Mouse (Mus musculus) embryonic fibroblast, embryonic 13.5 days (primary cell): ENCODE results near the gene Shank2. TPM values are rescaled to one million over a fixed set of nuclear protein-coding genes. Genes with fewer than 3 reads are reported as not detected.

Experiments
- H3K27ac ChIP-seq: 2 replicates; pipeline ENCODE4 v1.5.1; 2012; ENCODE audit warnings: low read length, control low read depth, inconsistent platforms; ENCODE audit not compliant: insufficient read depth
- H3K4me1 ChIP-seq: 2 replicates; pipeline ENCODE4 v1.6.1; 2011; ENCODE audit warnings: low read length; ENCODE audit not compliant: control insufficient read depth, insufficient read depth
- H3K4me3 ChIP-seq: 2 replicates; pipeline ENCODE4 v1.5.1; 2011; ENCODE audit warnings: mild to moderate bottlenecking, control low read depth, low read length; ENCODE audit not compliant: insufficient read depth
- CTCF ChIP-seq: IDR thresholded peaks from 2 replicates; pipeline ENCODE4 v1.5.1; 2011; ENCODE audit warnings: mild to moderate bottlenecking, control low read depth, low read length, moderate library complexity, borderline replicate concordance; ENCODE audit not compliant: insufficient read depth
- POLR2A ChIP-seq: IDR thresholded peaks from 2 replicates; pipeline ENCODE4 v1.6.1; 2011; ENCODE audit warnings: low read depth, mild to moderate bottlenecking, control low read depth, low read length, moderate library complexity
- polyA plus RNA-seq: library from polyadenylated mRNA; stranded (reverse); fragments of >200 nt; gene quantifications from 2 replicates; pipeline ENCODE4 v1.2.4, GENCODE M21; 2011; ENCODE audit warnings: low read depth; ENCODE audit not compliant: missing spikeins, insufficient read length

Gene Shank2
- polyA plus RNA-seq, 1 experiment: 1.6 TPM

GRCm38 (mm10) chr7:144205837-144206236, 204.1 kb downstream of the Shank2 start:
- Histone ChIP-seq H3K27ac (no peak overlapping the region), H3K4me1 (no peaks in the 10 kb centered on the region), H3K4me3 (no peak overlapping the region)
- TF ChIP-seq POLR2A (no peak), CTCF (no peak)

GRCm38 (mm10) chr7:144206254-144206653, 204.5 kb downstream of the Shank2 start:
- Histone ChIP-seq H3K27ac (no peak overlapping the region), H3K4me1 (no peaks in the 10 kb centered on the region), H3K4me3 (no peak overlapping the region)
- TF ChIP-seq CTCF: no peak
- TF ChIP-seq POLR2A: no peak

DNA sequence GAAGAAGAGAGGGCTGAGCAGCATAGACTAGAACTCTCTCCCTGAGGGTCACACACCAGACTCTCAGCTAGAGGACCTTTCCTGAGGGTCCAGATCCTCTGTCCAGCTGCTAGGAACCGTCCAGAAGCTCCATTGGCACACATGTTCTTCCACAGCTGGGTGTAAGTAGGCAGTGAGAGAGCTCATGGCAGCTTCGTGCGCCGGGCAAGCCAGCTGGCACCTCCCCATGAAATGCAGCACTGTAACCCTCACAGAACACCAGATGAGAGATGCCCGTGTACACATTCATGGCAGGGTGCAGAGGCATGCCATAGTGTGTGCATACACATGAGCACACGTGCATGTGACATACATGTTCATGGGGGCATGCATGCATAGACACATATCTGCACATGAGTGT, 205.4 kb downstream of the Shank2 start:
- H3K4me1 ChIP-seq: no peaks in the 10 kb centered on the region
- TF ChIP-seq CTCF: no peak
- no peak for TF ChIP-seq POLR2A
- no peak overlapping the region for H3K4me3 ChIP-seq
- H3K27ac ChIP-seq: no peak overlapping the region

- Histone ChIP-seq H3K4me3 (no peak overlapping the region), H3K27ac (no peak overlapping the region), H3K4me1 (no peaks in the 10 kb centered on the region)
- TF ChIP-seq CTCF (peak; percentile 75), POLR2A (no peak)
Observed at GRCm38 (mm10) chr7:144207849-144208248, 206.1 kb downstream of the Shank2 start.

- Histone ChIP-seq H3K4me1 (no peaks in the 10 kb centered on the region), H3K4me3 (no peak overlapping the region), H3K27ac (no peak overlapping the region)
- TF ChIP-seq CTCF: no peak
- no peak for TF ChIP-seq POLR2A
Observed at GRCm38 (mm10) chr7:144208628-144209027, 206.9 kb downstream of the Shank2 start.

- no peak for TF ChIP-seq CTCF
- TF ChIP-seq POLR2A: no peak
- Histone ChIP-seq H3K27ac (no peak overlapping the region), H3K4me3 (no peak overlapping the region), H3K4me1 (no peaks in the 10 kb centered on the region)
Observed at GRCm38 (mm10) chr7:144210526-144210925, 208.8 kb downstream of the Shank2 start.

DNA sequence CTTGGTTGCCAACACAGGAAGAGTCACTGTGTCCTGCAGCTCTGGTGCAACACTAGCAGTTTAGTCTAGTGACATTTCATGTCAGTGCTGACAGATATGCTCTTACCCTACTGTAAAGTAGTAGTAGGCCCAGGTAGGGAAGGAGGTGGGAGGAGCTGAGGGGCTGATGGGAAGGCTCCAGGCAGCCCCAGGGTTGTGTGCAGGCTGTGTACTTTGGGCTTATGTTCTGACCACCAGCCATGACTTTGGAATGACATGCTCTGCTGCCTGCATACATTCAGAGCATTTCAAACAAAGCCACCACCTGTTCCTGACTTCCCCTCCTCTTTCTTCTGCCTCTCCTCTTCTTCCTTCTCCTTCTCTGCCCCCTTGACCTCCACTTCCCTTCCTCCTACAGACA, 211.0 kb downstream of the Shank2 start:
- no peak for TF ChIP-seq POLR2A
- TF ChIP-seq CTCF: no peak
- H3K4me1 ChIP-seq: no peaks in the 10 kb centered on the region
- no peak overlapping the region for H3K4me3 ChIP-seq
- H3K27ac ChIP-seq: no peak overlapping the region

- Histone ChIP-seq H3K27ac (no peak overlapping the region), H3K4me1 (no peaks in the 10 kb centered on the region), H3K4me3 (no peak overlapping the region)
- no peak for TF ChIP-seq POLR2A
- TF ChIP-seq CTCF: peak; percentile 86
Observed at GRCm38 (mm10) chr7:144217192-144217591, 215.5 kb downstream of the Shank2 start.

GRCm38 (mm10) chr7:144228683-144229082, 227.0 kb downstream of the Shank2 start:
- TF ChIP-seq POLR2A (no peak), CTCF (no peak)
- Histone ChIP-seq H3K4me3 (no peak overlapping the region), H3K4me1 (0 out of 2 replicates have a peak, but pooled peaks cover under 1% of the 10 kb centered on the region), H3K27ac (no peak overlapping the region)

DNA sequence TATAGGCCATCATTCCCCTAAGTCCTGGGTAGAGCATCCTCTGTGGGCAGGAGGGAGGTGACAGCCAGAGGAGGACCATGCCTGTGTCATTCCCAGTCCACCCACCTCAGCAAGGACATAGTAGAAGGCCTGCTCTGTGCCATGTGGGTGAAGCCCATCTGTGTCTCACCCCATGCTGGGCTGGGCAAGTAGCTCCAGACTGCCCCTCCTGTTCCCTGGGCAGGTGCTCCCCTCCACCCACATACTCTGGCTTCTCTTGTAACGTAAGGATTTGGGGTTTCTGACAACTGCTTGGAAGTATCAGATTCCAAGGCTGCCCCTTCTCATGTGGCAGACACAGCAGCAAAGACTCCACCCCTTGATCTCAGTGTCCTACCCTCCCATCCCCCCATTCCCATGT, 227.7 kb downstream of the Shank2 start:
- Histone ChIP-seq H3K27ac (no peak overlapping the region), H3K4me1 (0 out of 2 replicates have a peak, but pooled peaks cover 2% of the 10 kb centered on the region), H3K4me3 (no peak overlapping the region)
- no peak for TF ChIP-seq POLR2A
- no peak for TF ChIP-seq CTCF
